Mouse (Mus musculus) liver, adult 2 months (tissue): ENCODE measurements around the gene Fam57a.

ENCODE experiments used
- CTCF ChIP-seq: fragments of 200-500 bp; IDR thresholded peaks from 2 replicates; pipeline ENCODE4 v1.5.1; 2011; ENCODE audit warnings: low read depth, low read length, control low read depth
- POLR2A ChIP-seq: fragments of 200-500 bp; IDR thresholded peaks from 2 replicates; pipeline ENCODE4 v1.6.1; 2011; ENCODE audit warnings: low read length, control low read depth; ENCODE audit not compliant: insufficient read depth; ENCODE audit errors: extremely low read depth

DNA sequence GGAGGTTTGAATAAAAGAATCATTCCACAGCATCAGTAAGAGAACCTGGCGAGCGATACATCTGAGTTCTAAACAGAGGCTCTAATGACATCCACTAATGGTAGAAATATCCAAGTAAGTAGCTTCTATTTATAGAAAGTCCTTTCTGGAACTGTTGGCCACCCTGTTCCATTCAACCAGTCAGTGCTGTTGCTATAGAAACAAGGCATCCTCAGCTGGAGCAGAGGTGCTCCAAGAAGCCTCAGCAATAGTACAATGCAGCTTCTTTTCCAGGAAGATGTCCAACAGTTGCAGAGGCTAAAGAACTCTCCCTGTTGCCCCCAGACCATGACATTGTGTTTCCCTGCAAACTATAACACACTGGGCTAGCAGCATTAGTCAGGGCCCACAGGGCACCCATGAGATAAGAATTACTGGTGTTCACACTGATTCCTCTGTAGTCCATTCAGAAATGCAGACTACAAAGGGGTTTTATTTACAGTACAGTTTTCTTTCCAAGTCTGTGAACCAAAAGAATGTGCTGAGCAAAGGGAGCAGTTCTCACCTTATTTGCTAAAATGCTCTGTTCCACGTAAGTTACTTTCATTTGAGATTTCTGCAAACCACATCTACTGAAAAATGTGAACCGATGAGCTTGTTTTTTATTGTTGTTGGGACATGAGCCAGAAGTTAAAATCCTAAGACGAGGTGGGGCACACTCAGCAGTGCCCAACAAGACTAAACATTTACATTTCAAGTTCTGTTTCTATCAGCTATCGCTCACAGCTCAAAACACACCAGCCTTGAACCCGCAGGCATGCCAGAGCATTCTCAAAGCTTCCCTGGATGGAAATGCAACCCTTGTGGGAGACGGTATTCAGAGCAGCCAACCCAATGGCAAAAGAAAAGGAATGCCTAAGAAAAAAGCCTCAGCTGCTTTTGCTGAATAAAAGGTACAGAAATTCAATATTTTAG lies 31.1 kb upstream of the Fam57a start:
- no peak for TF ChIP-seq POLR2A
- no peak for TF ChIP-seq CTCF
